9 mouse cellular contexts compared by ENCODE assay signal in genomic region chr11:116543110-116543509, GRCm38 (mm10). TPM values are rescaled to one million over a fixed set of nuclear protein-coding genes. Genes with fewer than 3 reads are reported as not detected.
A peak's percentile ranks its signal among the peaks of the same experiment; 100 is the strongest.
DNase-seq lines count a peak whose midpoint lies in the region; ATAC-seq and TF ChIP-seq lines count a peak whose summit lies in the region.
"Had no signal": no experiment of that assay in that cellular context is flagged by ENCODE, and none has a peak within 500 bp of the region (broad histone marks: within the 10 kb centered on the region; RNA-seq: fewer than 3 reads in every experiment).

No protein-coding gene starts in this region.

- no peak overlapping the region for H3K4me3 ChIP-seq in heart, adult 2 months
- no peak overlapping the region for H3K4me3 ChIP-seq in thymus, adult 2 months (ENCODE audit: control insufficient read depth, insufficient read depth, low read length)
- H3K4me3 ChIP-seq in hindbrain, embryonic 11.5 days (ENCODE audit: low read depth, low read length), result no peak overlapping the region

- TF ChIP-seq EP300 in heart, adult 2 months (IDR thresholded peaks at IDR 0.05; ENCODE audit: insufficient read depth, low read depth, low read length), result 0 out of 2 replicates have a peak, but pooled peaks have one; percentile 31

- TF ChIP-seq CTCF in heart, adult 2 months (IDR thresholded peaks at IDR 0.05), result peak; percentile 78
- TF ChIP-seq CTCF in thymus, adult 2 months (IDR thresholded peaks at IDR 0.05; ENCODE audit: borderline replicate concordance, control insufficient read depth, extremely low read depth, insufficient read depth, low read length, poor library complexity), result peak; percentile 24; the same call in 1 of the 2 replicates

- no peak overlapping the region for H3K27ac ChIP-seq in heart, adult 2 months
- H3K27ac ChIP-seq in thymus, adult 2 months (ENCODE audit: control insufficient read depth, insufficient read depth, low read length), result no peak overlapping the region
- H3K27ac ChIP-seq in hindbrain, embryonic 11.5 days (ENCODE audit: low read depth, low read length), result no peak overlapping the region

- no peaks in the 10 kb centered on the region for H3K27me3 ChIP-seq in heart, adult 2 months (ENCODE audit: control insufficient read depth, insufficient read depth, low read length)
- no peaks in the 10 kb centered on the region for H3K27me3 ChIP-seq in thymus, adult 2 months (ENCODE audit: control insufficient read depth, insufficient read depth, low read length)
- H3K27me3 ChIP-seq in hindbrain, embryonic 11.5 days (ENCODE audit: control insufficient read depth, insufficient read depth, low read length), result no peaks in the 10 kb centered on the region

- WGBS in heart, adult 2 months, result 83% methylated on average over 4 of the region's 4 CpGs
- 87% methylated on average over 4 of the region's 4 CpGs for WGBS in thymus, adult 2 months
- 87% methylated on average over 4 of the region's 4 CpGs for WGBS in hindbrain, embryonic 11.5 days

- intact Hi-C loops in heart, adult 2 months (cut with DNase I), result loop anchor here (5.0 kb wide), 1 partner anchor 226 kb away; no protein-coding TSS in a partner anchor

- no peak overlapping the region for H3K9ac ChIP-seq in heart, adult 2 months (ENCODE audit: low read depth, low read length)
- no peak overlapping the region for H3K9ac ChIP-seq in hindbrain, embryonic 11.5 days (ENCODE audit: low read depth, low read length)

- no peak for ATAC-seq in hindbrain, embryonic 11.5 days (ENCODE audit: low FRiP score)
- ATAC-seq in megakaryocyte progenitor cell, adult 5-6 weeks (replicated peaks; ENCODE audit: poor library complexity), result peak; percentile 86

- no peaks in the 10 kb centered on the region for H3K9me3 ChIP-seq in hindbrain, embryonic 11.5 days (ENCODE audit: control insufficient read depth, low read length)

- H3K36me3 ChIP-seq in heart, adult 2 months (ENCODE audit: control insufficient read depth, insufficient read depth, low read length), result no peaks in the 10 kb centered on the region
- H3K36me3 ChIP-seq in thymus, adult 2 months (ENCODE audit: control insufficient read depth, insufficient read depth, low read length), result peaks cover 12% of the 10 kb centered on the region
- H3K36me3 ChIP-seq in hindbrain, embryonic 11.5 days (ENCODE audit: control insufficient read depth, insufficient read depth, low read length), result peaks cover 36% of the 10 kb centered on the region

- DNase-seq in heart, adult 2 months, result no peak
- DNase-seq in heart, adult 9 months (ENCODE audit: low spot score in 2 of 2), result no peak
- DNase-seq in thymus, adult 2 months, result peak; percentile 31
- DNase-seq in thymus, adult 18-20 months, result no peak
- DNase-seq in hindbrain, embryonic 11.5 days (ENCODE audit: low spot score), result peak; percentile 49
- DNase-seq in T-cell, adult 2 months (ENCODE audit: low spot score), result no peak
- no peak for DNase-seq in frontal cortex, postnatal 14 days (ENCODE audit: low spot score in 2 of 2)

- TF ChIP-seq POLR2A in heart, adult 2 months (IDR thresholded peaks at IDR 0.05; ENCODE audit: insufficient read depth, low read depth, low read length), result no peak
- TF ChIP-seq POLR2A in thymus, adult 2 months (IDR thresholded peaks at IDR 0.05; ENCODE audit: control insufficient read depth, extremely low read depth, insufficient read depth, low read length, poor library complexity), result no peak

- H3K79me2 ChIP-seq in heart, adult 2 months (replicated peaks; ENCODE audit: control insufficient read depth, insufficient read depth, low read length), result no peaks in the 10 kb centered on the region

- H3K4me2 ChIP-seq in hindbrain, embryonic 11.5 days (replicated peaks; ENCODE audit: low read depth, low read length), result no peak overlapping the region

- no peaks in the 10 kb centered on the region for H3K4me1 ChIP-seq in heart, adult 2 months (ENCODE audit: control insufficient read depth, insufficient read depth, low read length)
- H3K4me1 ChIP-seq in thymus, adult 2 months (replicated peaks; ENCODE audit: control insufficient read depth, insufficient read depth, low read length), result no peaks in the 10 kb centered on the region
- no peaks in the 10 kb centered on the region for H3K4me1 ChIP-seq in hindbrain, embryonic 11.5 days (replicated peaks; ENCODE audit: control insufficient read depth, insufficient read depth, low read length)

RNA-seq across cellular contexts. Expression of gene Sphk1, which starts 12.4 kb away (rescaled TPM):
- total RNA-seq in heart, adult 2 months (2021), result 1 to 10 TPM in 1 of 2 experiments, under 1 TPM in 1; 0.98 to 1.1 TPM
- 3.2 and 3.3 TPM in 2 replicates for polyA plus RNA-seq in heart, adult 2 months (2012; rRNA removed)
- polyA plus RNA-seq in thymus, adult 2 months (2012; rRNA removed), result 12.9 and 15.7 TPM in 2 replicates
- polyA plus RNA-seq in hindbrain, embryonic 11.5 days (2014; fragmentation: Nextera tagmentation; extraction: Ambion mirVana), result 8.1 and 10.0 TPM in 2 replicates
- 7.6 and 15.5 TPM in 2 replicates for total RNA-seq in megakaryocyte progenitor cell, adult 5-6 weeks (2015)
- 6.7 and 26.1 TPM in 2 replicates for total RNA-seq in megakaryocyte progenitor cell, adult 5-6 weeks (2017)

RNA-seq across cellular contexts. Expression of gene Ube2o, which starts 38.1 kb away (rescaled TPM):
- 10 to 100 TPM; 24.8 to 36.3 TPM for total RNA-seq in heart, adult 2 months (2021)
- 22.6 and 26.4 TPM in 2 replicates for polyA plus RNA-seq in heart, adult 2 months (2012; rRNA removed)
- polyA plus RNA-seq in thymus, adult 2 months (2012; rRNA removed), result 26.5 and 27.1 TPM in 2 replicates
- 17.5 and 18.8 TPM in 2 replicates for polyA plus RNA-seq in hindbrain, embryonic 11.5 days (2014; fragmentation: Nextera tagmentation; extraction: Ambion mirVana)
- total RNA-seq in megakaryocyte progenitor cell, adult 5-6 weeks (2015), result 5.0 TPM in 2 replicates
- 6.1 and 6.4 TPM in 2 replicates for total RNA-seq in megakaryocyte progenitor cell, adult 5-6 weeks (2017)

RNA-seq across cellular contexts. Expression of gene Aanat, which starts 43.1 kb away (rescaled TPM):
- total RNA-seq in heart, adult 2 months (2021), result not detected
- polyA plus RNA-seq in heart, adult 2 months (2012; rRNA removed), result not detected in 2 replicates
- polyA plus RNA-seq in thymus, adult 2 months (2012; rRNA removed), result not detected in 2 replicates
- not detected in 2 replicates for polyA plus RNA-seq in hindbrain, embryonic 11.5 days (2014; fragmentation: Nextera tagmentation; extraction: Ambion mirVana)
- not detected in 2 replicates for total RNA-seq in megakaryocyte progenitor cell, adult 5-6 weeks (2015)
- total RNA-seq in megakaryocyte progenitor cell, adult 5-6 weeks (2017), result not detected in 2 replicates
- polyA plus RNA-seq: large intestine, adult 2 months had no signal

RNA-seq across cellular contexts. Expression of gene Prpsap1, which starts 49.1 kb away (rescaled TPM):
- 10 to 100 TPM; 28.9 to 30.0 TPM for total RNA-seq in heart, adult 2 months (2021)
- 37.3 and 39.1 TPM in 2 replicates for polyA plus RNA-seq in heart, adult 2 months (2012; rRNA removed)
- 86.0 and 132 TPM in 2 replicates for polyA plus RNA-seq in thymus, adult 2 months (2012; rRNA removed)
- polyA plus RNA-seq in hindbrain, embryonic 11.5 days (2014; fragmentation: Nextera tagmentation; extraction: Ambion mirVana), result 164 and 169 TPM in 2 replicates
- 46.9 and 49.3 TPM in 2 replicates for total RNA-seq in megakaryocyte progenitor cell, adult 5-6 weeks (2015)
- total RNA-seq in megakaryocyte progenitor cell, adult 5-6 weeks (2017), result 27.9 and 33.0 TPM in 2 replicates

Comparison
In these comparisons a context has a peak if more than half of its experiments do, and no peak if none do; other contexts are left out.
1. DNase-seq: peak in thymus, adult 2 months (single experiment) and hindbrain, embryonic 11.5 days (single experiment); none in heart, adult 2 months (0 of 2), heart, adult 9 months (0 of 2), thymus, adult 18-20 months (0 of 2), T-cell, adult 2 months (single experiment) and frontal cortex, postnatal 14 days (0 of 2).